Mouse (Mus musculus): ENCODE results near the gene Stradb. TPM values are rescaled to one million over a fixed set of nuclear protein-coding genes. Genes with fewer than 3 reads are reported as not detected.
A peak's percentile ranks its signal among the peaks of the same experiment; 100 is the strongest.

The Stradb gene
- polyA plus RNA-seq, 2 experiments: 17.1 to 44.1 TPM

GRCm38 (mm10) chr1:58951841-58952240, 21.5 kb upstream of the Stradb start:
- Histone ChIP-seq H3K27me3 (ENCODE audit: control insufficient read depth, insufficient read depth, low read length) (no peaks in the 10 kb centered on the region), H3K4me1 (replicated peaks; ENCODE audit: control insufficient read depth in 2 of 2, insufficient read depth in 2 of 2, low read length in 1 of 2) (peaks cover 52 to 56% of the 10 kb centered on the region in 2 experiments), H3K27ac (peak overlapping the region; percentile 97), H3K36me3 (replicated peaks; ENCODE audit: control insufficient read depth, insufficient read depth, low read depth) (peaks cover 17% of the 10 kb centered on the region), H3K9ac (replicated peaks) (peak overlapping the region; percentile 40), H3K4me3 (ENCODE audit: insufficient read depth in 1 of 2, low read depth in 2 of 2, low read length in 2 of 2) (no peak overlapping the region), H3K9me3 (ENCODE audit: control insufficient read depth, low read length) (no peaks in the 10 kb centered on the region), H3K4me2 (ENCODE audit: low read depth) (peak overlapping the region; percentile 68)
- ATAC-seq (ENCODE audit: insufficient read depth): no peak
- TF ChIP-seq EP300 (IDR thresholded peaks at IDR 0.05; ENCODE audit: low read depth) (no peak), CTCF (IDR thresholded peaks at IDR 0.05; ENCODE audit: low read depth) (no peak)
- DNase-seq (ENCODE audit: low read depth in 3 of 3, low spot score in 3 of 3): no peak
- 82% methylated on average over 4 of the region's 4 CpGs for WGBS (ENCODE audit: insufficient replicate concordance)

GRCm38 (mm10) chr1:58952526-58952925, 20.8 kb upstream of the Stradb start:
- H3K4me3 ChIP-seq (ENCODE audit: insufficient read depth in 1 of 2, low read depth in 2 of 2, low read length in 2 of 2): no peak overlapping the region
- ATAC-seq (ENCODE audit: insufficient read depth): no peak
- H3K4me2 ChIP-seq (ENCODE audit: low read depth): peak overlapping the region; percentile 68
- H3K27ac ChIP-seq: peak overlapping the region; percentile 97
- no peak for DNase-seq (ENCODE audit: low read depth in 3 of 3, low spot score in 3 of 3)
- peaks cover 12% of the 10 kb centered on the region for H3K36me3 ChIP-seq (replicated peaks; ENCODE audit: control insufficient read depth, insufficient read depth, low read depth)
- 86% methylated on average over 5 of the region's 5 CpGs for WGBS (ENCODE audit: insufficient replicate concordance)
- no peaks in the 10 kb centered on the region for H3K27me3 ChIP-seq (ENCODE audit: control insufficient read depth, insufficient read depth, low read length)
- peaks cover 58 to 62% of the 10 kb centered on the region in 2 experiments for H3K4me1 ChIP-seq (replicated peaks; ENCODE audit: control insufficient read depth in 2 of 2, insufficient read depth in 2 of 2, low read length in 1 of 2)
- no peaks in the 10 kb centered on the region for H3K9me3 ChIP-seq (ENCODE audit: control insufficient read depth, low read length)
- H3K9ac ChIP-seq (replicated peaks): peak overlapping the region; percentile 76
- TF ChIP-seq CTCF (IDR thresholded peaks at IDR 0.05; ENCODE audit: low read depth): no peak
- TF ChIP-seq EP300 (IDR thresholded peaks at IDR 0.05; ENCODE audit: low read depth): no peak

GRCm38 (mm10) chr1:58952997-58953396, 20.3 kb upstream of the Stradb start:
- Histone ChIP-seq H3K27ac (peak overlapping the region; percentile 97), H3K27me3 (ENCODE audit: control insufficient read depth, insufficient read depth, low read length) (no peaks in the 10 kb centered on the region), H3K9me3 (ENCODE audit: control insufficient read depth, low read length) (no peaks in the 10 kb centered on the region), H3K4me2 (ENCODE audit: low read depth) (peak overlapping the region; percentile 68), H3K36me3 (replicated peaks; ENCODE audit: control insufficient read depth, insufficient read depth, low read depth) (peaks cover 9% of the 10 kb centered on the region), H3K4me1 (replicated peaks; ENCODE audit: control insufficient read depth in 2 of 2, insufficient read depth in 2 of 2, low read length in 1 of 2) (peaks cover 61 to 65% of the 10 kb centered on the region in 2 experiments), H3K4me3 (ENCODE audit: insufficient read depth in 1 of 2, low read depth in 2 of 2, low read length in 2 of 2) (peak overlapping the region in 1 of 2 experiments; percentile 55; a peak in 2 of 4 replicates), H3K9ac (replicated peaks) (peak overlapping the region; percentile 76)
- WGBS (ENCODE audit: insufficient replicate concordance): 38% methylated on average over 4 of the region's 4 CpGs
- TF ChIP-seq CTCF (IDR thresholded peaks at IDR 0.05; ENCODE audit: low read depth): no peak
- no peak for TF ChIP-seq EP300 (IDR thresholded peaks at IDR 0.05; ENCODE audit: low read depth)
- DNase-seq (ENCODE audit: low read depth in 3 of 3, low spot score in 3 of 3) (no peak), ATAC-seq (ENCODE audit: insufficient read depth) (no peak)

GRCm38 (mm10) chr1:58953686-58954434, 19.5 kb upstream of the Stradb start:
- Histone ChIP-seq H3K36me3 (replicated peaks; ENCODE audit: control insufficient read depth, insufficient read depth, low read depth) (peaks cover 7% of the 10 kb centered on the region), H3K27ac (peak overlapping the region; percentile 97), H3K4me1 (replicated peaks; ENCODE audit: control insufficient read depth in 2 of 2, insufficient read depth in 2 of 2, low read length in 1 of 2) (peaks cover 67 to 73% of the 10 kb centered on the region in 2 experiments), H3K9ac (replicated peaks) (peak overlapping the region; percentile 76), H3K9me3 (ENCODE audit: control insufficient read depth, low read length) (no peaks in the 10 kb centered on the region), H3K27me3 (ENCODE audit: control insufficient read depth, insufficient read depth, low read length) (no peaks in the 10 kb centered on the region), H3K4me3 (ENCODE audit: insufficient read depth in 1 of 2, low read depth in 2 of 2, low read length in 2 of 2) (peak overlapping the region; percentile 52 to 55), H3K4me2 (ENCODE audit: low read depth) (peak overlapping the region; percentile 68)
- peak; percentile 99 for TF ChIP-seq EP300 (IDR thresholded peaks at IDR 0.05; ENCODE audit: low read depth)
- no peak for TF ChIP-seq CTCF (IDR thresholded peaks at IDR 0.05; ENCODE audit: low read depth)
- 9% methylated on average over 9 of the region's 9 CpGs for WGBS (ENCODE audit: insufficient replicate concordance)
- ATAC-seq (ENCODE audit: insufficient read depth): peak; percentile 97
- DNase-seq (ENCODE audit: low read depth in 3 of 3, low spot score in 3 of 3): peak; percentile 96 to 97 (median 96)

- Histone ChIP-seq H3K27me3 (ENCODE audit: control insufficient read depth, insufficient read depth, low read length) (no peaks in the 10 kb centered on the region), H3K9ac (replicated peaks) (peak overlapping the region; percentile 72), H3K36me3 (replicated peaks; ENCODE audit: control insufficient read depth, insufficient read depth, low read depth) (peaks cover 9% of the 10 kb centered on the region), H3K27ac (peak overlapping the region; percentile 97), H3K4me1 (replicated peaks; ENCODE audit: control insufficient read depth in 2 of 2, insufficient read depth in 2 of 2, low read length in 1 of 2) (peaks cover 70 to 78% of the 10 kb centered on the region in 2 experiments), H3K4me3 (ENCODE audit: insufficient read depth in 1 of 2, low read depth in 2 of 2, low read length in 2 of 2) (peak overlapping the region; percentile 27 to 55), H3K9me3 (ENCODE audit: control insufficient read depth, low read length) (no peaks in the 10 kb centered on the region), H3K4me2 (ENCODE audit: low read depth) (peak overlapping the region; percentile 68)
- no peak for ATAC-seq (ENCODE audit: insufficient read depth)
- no peak for TF ChIP-seq CTCF (IDR thresholded peaks at IDR 0.05; ENCODE audit: low read depth)
- TF ChIP-seq EP300 (IDR thresholded peaks at IDR 0.05; ENCODE audit: low read depth): peak; percentile 37
- DNase-seq (ENCODE audit: low read depth in 3 of 3, low spot score in 3 of 3): no peak
- 25% methylated on average over 8 of the region's 8 CpGs for WGBS (ENCODE audit: insufficient replicate concordance)
Measured at GRCm38 (mm10) chr1:58954578-58955410, 18.5 kb upstream of the Stradb start.

Data from liver, embryonic 14.5 days (tissue).